Mouse (Mus musculus): ENCODE data around the gene Rpusd3.
A peak's percentile ranks its signal among the peaks of the same experiment; 100 is the strongest.

Rpusd3 gene

GRCm38 (mm10) chr6:113419199-113419587 lies at the start of gene Rpusd3:
Rpusd3 (minus strand) TSS chr6:113419340.
- peak; percentile 100 for DNase-seq

DNA sequence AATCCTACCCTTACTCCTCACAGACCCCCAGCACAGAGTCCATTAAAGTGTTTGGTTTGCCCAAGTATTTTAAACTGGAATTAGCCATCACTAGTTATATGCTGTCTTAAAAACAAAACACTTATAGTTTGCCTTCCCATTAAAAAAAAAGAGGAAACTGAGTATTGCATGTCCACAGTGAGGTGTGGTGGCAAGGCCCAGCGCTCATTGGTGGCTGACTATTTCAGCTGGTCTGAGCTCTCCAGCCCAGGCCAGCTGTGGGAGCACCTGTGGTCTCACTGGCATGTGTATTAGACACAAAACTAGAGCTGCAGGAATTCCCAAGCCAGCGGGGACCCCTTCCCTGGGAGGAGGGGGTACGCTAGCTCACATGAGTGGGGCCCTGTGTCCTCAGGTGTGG lies 49.4 kb upstream of the Rpusd3 start:
- DNase-seq, result no peak

GRCm38 (mm10) chr6:113465602-113466001 lies 46.5 kb upstream of the Rpusd3 start:
- no peak for DNase-seq

- no peak for DNase-seq
Observed at GRCm38 (mm10) chr6:113464040-113464439, 44.9 kb upstream of the Rpusd3 start.

- peak; percentile 63 for DNase-seq
Observed at GRCm38 (mm10) chr6:113458635-113459034, 39.5 kb upstream of the Rpusd3 start.

GRCm38 (mm10) chr6:113457952-113458534 lies 38.9 kb upstream of the Rpusd3 start, which contains the start of gene Il17re:
Il17re (plus strand) TSS chr6:113458484.
- DNase-seq, result no peak

- no peak for DNase-seq
Observed at GRCm38 (mm10) chr6:113455007-113455406, 35.9 kb upstream of the Rpusd3 start.

- no peak for DNase-seq
Observed at GRCm38 (mm10) chr6:113451839-113452238, 32.7 kb upstream of the Rpusd3 start.

DNA sequence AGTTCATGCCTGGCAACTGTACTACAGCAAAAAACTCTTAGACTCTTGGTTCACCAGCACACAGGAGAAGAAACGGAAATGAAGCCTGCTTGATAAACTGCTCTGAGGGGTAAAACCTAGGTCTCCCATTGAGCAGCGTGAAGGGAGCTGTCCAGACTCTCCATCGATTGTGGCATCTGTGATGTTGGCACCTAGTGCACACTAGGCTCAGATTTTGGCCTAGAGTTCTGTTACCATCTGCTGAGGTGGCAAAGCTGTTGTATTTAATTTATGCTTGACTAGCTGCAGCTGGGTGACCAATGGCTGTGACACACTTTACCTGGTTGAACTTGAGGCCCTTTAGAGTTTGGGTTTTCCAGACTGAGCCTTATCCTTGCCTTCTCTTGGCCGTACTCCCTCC lies 28.5 kb upstream of the Rpusd3 start:
- DNase-seq, result no peak

DNA sequence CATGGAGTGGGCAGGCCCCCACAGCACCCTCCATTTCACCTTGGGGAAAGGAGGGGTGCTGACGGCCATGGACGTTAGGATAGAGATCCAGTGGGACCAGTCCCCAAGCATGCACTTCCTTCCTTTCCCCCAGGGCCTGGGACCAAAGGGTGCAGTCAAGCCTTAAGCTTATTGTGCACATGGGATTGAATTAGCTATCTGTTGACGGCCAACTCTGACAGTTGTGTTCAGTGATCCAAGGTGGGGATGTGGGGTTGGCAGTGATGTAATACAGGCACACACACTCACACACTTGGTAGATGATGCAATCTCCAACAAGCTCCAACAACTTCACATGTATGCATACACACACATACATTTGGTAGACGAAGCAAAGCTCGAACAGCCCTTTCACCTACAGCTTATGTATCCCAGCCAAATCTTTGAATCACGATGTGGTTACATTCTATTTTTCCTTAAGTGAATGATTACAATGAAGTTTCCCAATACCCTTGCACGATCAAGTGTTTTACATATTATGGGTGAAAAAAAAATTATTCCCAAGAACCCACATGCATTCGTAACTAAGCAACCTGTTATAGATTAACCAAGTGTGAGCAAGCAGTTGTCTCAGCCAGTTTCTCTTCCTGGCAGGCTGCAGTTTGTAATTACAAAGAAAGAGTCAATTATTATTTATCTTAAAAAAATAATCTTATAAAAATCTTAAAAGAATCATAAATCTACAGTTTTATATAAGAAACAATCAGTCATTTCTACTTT lies 25.2 kb upstream of the Rpusd3 start:
- DNase-seq, result no peak

DNA sequence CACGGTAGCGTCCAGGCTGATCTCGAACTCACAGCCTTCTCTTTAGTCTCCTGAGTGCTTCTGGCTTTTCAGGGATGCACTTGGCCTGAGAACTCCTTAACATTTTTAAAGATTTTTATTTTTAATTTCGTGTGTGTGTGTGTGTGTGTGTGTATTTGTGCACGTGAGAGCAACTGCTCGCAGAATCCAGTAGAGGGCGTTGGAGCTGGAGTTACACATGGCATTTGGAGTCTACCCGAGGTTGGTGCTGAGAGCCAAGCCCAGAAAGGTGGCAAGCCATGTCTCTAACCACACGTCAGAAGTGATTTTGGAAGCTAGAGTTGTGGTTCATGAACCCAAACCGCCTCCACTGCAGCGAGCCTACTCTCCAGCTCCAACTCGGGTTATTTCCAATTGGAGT lies 24.0 kb upstream of the Rpusd3 start:
- no peak for DNase-seq

DNA sequence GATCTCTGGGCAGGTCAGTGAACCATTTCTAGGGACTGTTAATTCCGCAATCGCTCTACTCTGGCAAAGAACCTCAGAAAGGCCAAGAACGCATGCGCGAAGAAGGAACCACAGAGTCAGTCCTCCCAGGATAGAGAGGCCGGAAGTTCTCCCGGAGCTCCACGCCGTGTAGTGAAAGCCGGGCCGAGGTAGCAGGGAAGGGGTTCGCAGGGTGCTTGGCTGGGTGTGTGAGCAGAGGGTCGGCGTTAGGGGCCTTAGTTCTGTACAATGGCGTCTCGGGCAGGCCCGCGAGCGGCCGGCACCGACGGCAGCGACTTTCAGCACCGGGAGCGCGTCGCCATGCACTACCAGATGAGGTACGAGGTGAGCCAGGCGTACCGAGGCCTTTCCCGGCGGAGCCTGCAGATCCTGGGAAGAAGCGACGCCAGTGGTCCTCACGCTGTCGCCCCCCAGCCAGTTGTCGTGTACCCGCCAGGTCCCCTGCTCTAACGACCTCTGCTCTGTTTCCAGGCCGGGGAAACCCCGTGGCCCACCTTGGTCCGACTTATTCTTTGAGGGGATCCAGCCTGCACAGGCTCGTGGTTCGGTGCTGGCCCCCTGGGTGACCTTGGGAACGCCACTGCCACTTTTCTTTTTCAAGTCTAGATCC lies 23.4 kb upstream of the Rpusd3 start, which contains the start of gene Jagn1:
Jagn1 (plus strand) TSS at position 128 of the 649 bp plus-strand sequence.
- DNase-seq, result peak; percentile 93

- no peak for DNase-seq
Observed at GRCm38 (mm10) chr6:113442087-113442441, 22.9 kb upstream of the Rpusd3 start.

GRCm38 (mm10) chr6:113441147-113441680 lies 22.1 kb upstream of the Rpusd3 start:
- DNase-seq, result peak; percentile 83

GRCm38 (mm10) chr6:113440686-113441085 lies 21.5 kb upstream of the Rpusd3 start:
- DNase-seq, result no peak

DNA sequence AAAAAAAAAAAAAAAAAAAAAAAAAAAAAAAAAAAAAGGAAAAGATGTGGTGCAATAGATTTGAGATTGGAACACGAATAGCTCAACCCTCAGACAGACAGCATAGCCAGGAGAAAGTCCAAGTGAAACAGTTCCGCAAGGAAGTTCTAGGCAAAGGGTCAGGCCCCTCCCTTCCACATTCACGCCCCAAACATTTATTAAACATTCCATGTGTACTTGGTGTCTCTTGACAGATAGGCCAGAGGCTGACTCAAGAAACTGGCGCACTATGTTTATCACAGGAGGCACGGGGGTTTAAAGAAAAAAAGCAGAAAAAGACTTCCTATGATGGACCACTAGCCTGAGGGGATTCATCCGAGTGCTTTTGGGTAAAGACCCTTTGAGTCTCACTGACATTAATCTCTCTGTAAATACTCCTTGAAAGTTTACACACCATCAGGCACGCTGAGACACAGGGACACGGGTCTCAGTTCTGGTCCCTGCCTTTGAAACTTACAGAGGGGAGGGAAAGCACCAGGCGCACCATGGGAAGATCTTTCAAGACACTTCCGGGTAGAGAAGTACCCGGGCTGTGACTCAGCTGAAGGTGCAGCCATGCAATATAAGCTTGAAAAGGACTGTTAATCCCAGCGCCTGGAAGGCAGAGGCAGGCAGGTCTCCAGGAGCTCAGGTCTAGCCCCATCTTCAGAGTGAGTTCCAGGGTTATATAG lies 19.7 kb upstream of the Rpusd3 start:
- no peak for DNase-seq

GRCm38 (mm10) chr6:113437135-113437534 lies 18.0 kb upstream of the Rpusd3 start:
- no peak for DNase-seq

- DNase-seq, result no peak
Observed at GRCm38 (mm10) chr6:113435664-113436205, 16.6 kb upstream of the Rpusd3 start, which contains the start of gene Cidec. Cidec (minus strand) TSS chr6:113435760.

- no peak for DNase-seq
Observed at GRCm38 (mm10) chr6:113434691-113435090, 15.6 kb upstream of the Rpusd3 start.

DNA sequence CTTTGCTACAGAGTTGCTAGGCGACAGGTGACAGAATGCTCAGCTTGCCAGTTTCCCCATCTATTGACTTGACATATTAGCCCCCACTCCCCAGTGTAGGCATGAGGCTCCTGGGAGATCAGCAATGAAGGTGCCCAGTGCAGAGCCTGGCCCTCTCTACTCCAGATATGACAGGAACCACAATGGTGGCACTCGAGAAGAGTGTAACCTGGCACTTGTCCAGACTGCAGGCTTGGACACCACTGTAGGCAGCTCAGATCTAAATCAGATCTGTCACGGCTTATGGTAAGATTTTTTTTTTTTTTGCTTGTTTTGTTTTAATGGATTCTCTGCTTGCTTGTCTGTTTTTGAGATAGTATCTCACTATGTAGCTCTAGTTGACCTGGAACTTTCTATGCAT lies 14.5 kb upstream of the Rpusd3 start:
- no peak for DNase-seq

GRCm38 (mm10) chr6:113431801-113432200 lies 12.7 kb upstream of the Rpusd3 start:
- no peak for DNase-seq

- DNase-seq, result no peak
Observed at GRCm38 (mm10) chr6:113430846-113431245, 11.7 kb upstream of the Rpusd3 start.

GRCm38 (mm10) chr6:113429965-113430364 lies 10.8 kb upstream of the Rpusd3 start:
- no peak for DNase-seq

Measured in lung, postnatal 14 days (tissue).